Mouse (Mus musculus) hindbrain, postnatal 0 days (tissue): ENCODE measurements around the gene Itpkb. TPM values are rescaled to one million over a fixed set of nuclear protein-coding genes. Genes with fewer than 3 reads are reported as not detected.
A peak's percentile ranks its signal among the peaks of the same experiment; 100 is the strongest.

ENCODE experiments used
- ATAC-seq: fragments of 200-750 bp; cut with Nextera tagmentation; 2 replicates; pipeline ENCODE4 v1.8.0; 2017; ENCODE audit warnings: mild to moderate bottlenecking, moderate TSS enrichment, moderate library complexity
- DNase-seq: peaks from one replicate; pipeline ENCODE4 v3.0.0-alpha.2; 2015; ENCODE audit warnings: low spot score
- H3K27ac ChIP-seq: fragments of 300-500 bp; sonication (generic); 2 replicates; pipeline ENCODE4 v1.5.1; 2014; ENCODE audit warnings: mild to moderate bottlenecking
- H3K27me3 ChIP-seq: fragments of 300-500 bp; sonication (generic); 2 replicates; pipeline ENCODE4 v1.6.1; 2014; ENCODE audit warnings: low read length, mixed read lengths; ENCODE audit not compliant: insufficient read depth
- H3K36me3 ChIP-seq: fragments of 300-500 bp; sonication (generic); 2 replicates; pipeline ENCODE4 v1.6.1; 2014; ENCODE audit warnings: low read length, mixed read lengths; ENCODE audit not compliant: insufficient read depth
- H3K4me1 ChIP-seq: fragments of 300-500 bp; sonication (generic); 2 replicates; pipeline ENCODE4 v1.6.1; 2014; ENCODE audit warnings: antibody characterized with exemption, low read length, mixed read lengths; ENCODE audit not compliant: insufficient read depth
- H3K4me2 ChIP-seq: fragments of 300-500 bp; sonication (generic); 2 replicates; pipeline ENCODE4 v1.6.1; 2014; ENCODE audit warnings: low read depth, mild to moderate bottlenecking, low read length, moderate library complexity, mixed read lengths
- H3K4me3 ChIP-seq: fragments of 300-500 bp; sonication (generic); 2 replicates; pipeline ENCODE4 v1.5.1; 2014; ENCODE audit warnings: low read length
- H3K9ac ChIP-seq: fragments of 300-500 bp; sonication (generic); replicated peaks from 2 replicates; pipeline ENCODE4 v1.6.1; 2014; ENCODE audit warnings: mild to moderate bottlenecking, low read length, moderate library complexity, mixed read lengths
- H3K9me3 ChIP-seq: fragments of 300-500 bp; sonication (generic); 2 replicates; pipeline ENCODE4 v1.6.1; 2016; ENCODE audit warnings: low read length, mixed read lengths
- CTCF ChIP-seq: IDR thresholded peaks from 2 replicates; pipeline ENCODE4 v1.5.1; 2016; ENCODE audit warnings: antibody characterized with exemption, control low read depth, low read depth
- WGBS: fragments of 180-500 bp; shearing (Covaris S2); extraction: QIAGEN DNeasy Blood & Tissue Kit; methylation state at CpG from one replicate; pipeline ENCODE4 v1.1.7; 2014; 5-methylcytosine and 5-hydroxymethylcytosine counted together
- polyA plus RNA-seq: library from polyadenylated mRNA; unstranded; fragments of >200 nt; fragmentation: Nextera tagmentation; extraction: Ambion mirVana; gene quantifications from 2 replicates; pipeline ENCODE4 v1.2.1, GENCODE M21; 2015
- total RNA-seq: library from RNA; depleted of rRNA; stranded (reverse); fragments of >200 nt; gene quantifications from 2 replicates; pipeline ENCODE4 v1.2.3, GENCODE M21; 2014

The Itpkb gene
- total and polyA plus RNA-seq, 2 experiments from 2014 or later: 4.1 to 19.0 TPM

- Histone ChIP-seq H3K9me3 (no peaks in the 10 kb centered on the region), H3K4me3 (no peak overlapping the region), H3K27me3 (no peaks in the 10 kb centered on the region), H3K36me3 (no peaks in the 10 kb centered on the region), H3K4me2 (no peak overlapping the region), H3K27ac (no peak overlapping the region), H3K4me1 (peaks cover 13% of the 10 kb centered on the region; the same call in 1 of the 2 replicates), H3K9ac (no peak overlapping the region)
- TF ChIP-seq CTCF: no peak
- ATAC-seq: no peak
- 93% methylated on average over 5 of the region's 5 CpGs for WGBS
- no peak for DNase-seq
These were observed 8.9 kb downstream of the Itpkb start for GRCm38 (mm10) chr1:180339143-180339542.

- no peak for DNase-seq
- H3K9ac ChIP-seq: no peak overlapping the region
- no peaks in the 10 kb centered on the region for H3K36me3 ChIP-seq
- TF ChIP-seq CTCF: no peak
- ATAC-seq: no peak
- H3K9me3 ChIP-seq: no peaks in the 10 kb centered on the region
- H3K4me2 ChIP-seq: no peak overlapping the region
- 0 out of 2 replicates have a peak, but pooled peaks cover 6% of the 10 kb centered on the region for H3K4me1 ChIP-seq
- H3K4me3 ChIP-seq: no peak overlapping the region
- 72% methylated on average over 7 of the region's 7 CpGs for WGBS
- no peak overlapping the region for H3K27ac ChIP-seq
- H3K27me3 ChIP-seq: no peaks in the 10 kb centered on the region
These were observed 12.7 kb downstream of the Itpkb start for GRCm38 (mm10) chr1:180342944-180343343.

- WGBS: 39% methylated on average over 8 of the region's 8 CpGs
- no peak for ATAC-seq
- TF ChIP-seq CTCF: no peak
These were observed 13.3 kb downstream of the Itpkb start for GRCm38 (mm10) chr1:180343434-180344210.

GRCm38 (mm10) chr1:180345098-180345497 lies 14.8 kb downstream of the Itpkb start:
- H3K36me3 ChIP-seq: no peaks in the 10 kb centered on the region
- no peak overlapping the region for H3K4me3 ChIP-seq
- 0 out of 2 replicates have a peak overlapping the region, but pooled peaks have one; percentile 48 for H3K27ac ChIP-seq
- TF ChIP-seq CTCF: no peak
- H3K27me3 ChIP-seq: no peaks in the 10 kb centered on the region
- no peaks in the 10 kb centered on the region for H3K9me3 ChIP-seq
- no peak for DNase-seq
- 0 out of 2 replicates have a peak, but pooled peaks cover 6% of the 10 kb centered on the region for H3K4me1 ChIP-seq
- no peak; the same call in 1 of the 2 replicates for ATAC-seq
- WGBS: 73% methylated on average over 5 of the region's 5 CpGs
- H3K4me2 ChIP-seq: no peak overlapping the region
- H3K9ac ChIP-seq: no peak overlapping the region

More at GRCm38 (mm10) chr1:180343434-180344210, 13.3 kb downstream of the Itpkb start:
- H3K27ac ChIP-seq: peak overlapping the region; percentile 7; the same call in 1 of the 2 replicates
- no peaks in the 10 kb centered on the region for H3K27me3 ChIP-seq
- H3K9me3 ChIP-seq: no peaks in the 10 kb centered on the region
- DNase-seq: no peak
- H3K4me2 ChIP-seq: no peak overlapping the region
- H3K4me3 ChIP-seq: no peak overlapping the region
- no peak overlapping the region for H3K9ac ChIP-seq
- H3K36me3 ChIP-seq: no peaks in the 10 kb centered on the region
- H3K4me1 ChIP-seq: 0 out of 2 replicates have a peak, but pooled peaks cover 6% of the 10 kb centered on the region

GRCm38 (mm10) chr1:180347059-180347458 lies 16.8 kb downstream of the Itpkb start:
- Histone ChIP-seq H3K4me2 (no peak overlapping the region), H3K27me3 (no peaks in the 10 kb centered on the region), H3K4me1 (0 out of 2 replicates have a peak, but pooled peaks cover 6% of the 10 kb centered on the region), H3K4me3 (no peak overlapping the region), H3K27ac (no peak overlapping the region), H3K9ac (no peak overlapping the region), H3K36me3 (no peaks in the 10 kb centered on the region), H3K9me3 (no peaks in the 10 kb centered on the region)
- ATAC-seq (no peak), DNase-seq (no peak)
- 87% methylated on average over 4 of the region's 4 CpGs for WGBS
- TF ChIP-seq CTCF: no peak

- no peaks in the 10 kb centered on the region for H3K36me3 ChIP-seq
- no peak for ATAC-seq
- WGBS: 70% methylated on average over 6 of the region's 6 CpGs
- H3K9ac ChIP-seq: no peak overlapping the region
- H3K27ac ChIP-seq: no peak overlapping the region
- no peak for DNase-seq
- no peaks in the 10 kb centered on the region for H3K9me3 ChIP-seq
- H3K4me1 ChIP-seq: 0 out of 2 replicates have a peak, but pooled peaks cover 6% of the 10 kb centered on the region
- H3K27me3 ChIP-seq: no peaks in the 10 kb centered on the region
- TF ChIP-seq CTCF: no peak
- no peak overlapping the region for H3K4me2 ChIP-seq
- H3K4me3 ChIP-seq: no peak overlapping the region
These were observed 17.6 kb downstream of the Itpkb start for GRCm38 (mm10) chr1:180347907-180348306.

GRCm38 (mm10) chr1:180349090-180349489 lies 18.8 kb downstream of the Itpkb start:
- no peaks in the 10 kb centered on the region for H3K36me3 ChIP-seq
- DNase-seq: no peak
- ATAC-seq: no peak
- H3K27ac ChIP-seq: no peak overlapping the region
- 0 out of 2 replicates have a peak, but pooled peaks cover 4% of the 10 kb centered on the region for H3K4me1 ChIP-seq
- H3K9me3 ChIP-seq: no peaks in the 10 kb centered on the region
- H3K4me3 ChIP-seq: no peak overlapping the region
- H3K4me2 ChIP-seq: no peak overlapping the region
- TF ChIP-seq CTCF: no peak
- no peaks in the 10 kb centered on the region for H3K27me3 ChIP-seq
- H3K9ac ChIP-seq: no peak overlapping the region
